Mouse (Mus musculus) E14TG2a.4 (cell line): ENCODE data around the gene Dapl1.

ENCODE experiments used
- CTCF ChIP-seq: conservative IDR thresholded peaks from 2 replicates; pipeline ENCODE4 v1.5.1; 2014; ENCODE audit warnings: low read length
- NANOG ChIP-seq: IDR thresholded peaks from 2 replicates; pipeline ENCODE4 v1.6.1; 2014; ENCODE audit warnings: borderline replicate concordance, low read length, mixed read lengths

DNA sequence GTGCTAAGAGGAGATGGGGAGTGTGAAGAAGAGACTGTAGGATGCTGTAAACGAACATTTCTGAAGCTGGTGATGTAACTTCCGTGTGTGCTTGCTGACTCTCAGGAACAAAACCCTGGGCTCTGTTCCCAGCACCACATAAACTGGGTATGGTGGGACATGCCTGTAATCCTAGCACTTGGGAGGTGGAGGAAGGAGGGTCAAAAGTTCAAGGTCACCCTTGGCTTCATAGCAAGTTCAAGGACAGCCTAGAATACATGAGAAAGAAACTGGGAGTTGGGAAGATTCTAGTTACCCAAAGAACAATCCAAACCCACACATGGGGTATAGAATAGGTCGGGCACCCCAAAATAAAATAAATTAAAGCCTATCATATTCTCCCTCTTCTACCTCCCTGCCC is 39.1 kb downstream of the Dapl1 start:
- no peak for TF ChIP-seq CTCF
- TF ChIP-seq NANOG, result no peak
